In genomic region chr4:45790018-45790417, GRCm38 (mm10) we compare ENCODE assay signal across 18 mouse cellular contexts. TPM values are rescaled to one million over a fixed set of nuclear protein-coding genes. Genes with fewer than 3 reads are reported as not detected.
DNase-seq lines count a peak whose midpoint lies in the region; ATAC-seq and TF ChIP-seq lines count a peak whose summit lies in the region.
"Had no signal": no experiment of that assay in that cellular context is flagged by ENCODE, and none has a peak within 500 bp of the region (broad histone marks: within the 10 kb centered on the region; RNA-seq: fewer than 3 reads in every experiment).

No protein-coding gene starts in this region.

- no peak overlapping the region for H3K9ac ChIP-seq in forebrain, embryonic 13.5 days
- H3K9ac ChIP-seq in forebrain, embryonic 11.5 days (ENCODE audit: low read length) = no peak overlapping the region
- H3K9ac ChIP-seq in heart, postnatal 0 days (replicated peaks; ENCODE audit: low read depth, low read length) = no peak overlapping the region
- no peak overlapping the region for H3K9ac ChIP-seq in forebrain, embryonic 14.5 days (ENCODE audit: low read length)
- H3K9ac ChIP-seq in liver, embryonic 15.5 days = no peak overlapping the region
- H3K9ac ChIP-seq in midbrain, embryonic 14.5 days (replicated peaks; ENCODE audit: low read length) = no peak overlapping the region
- H3K9ac ChIP-seq: embryonic facial prominence, embryonic 15.5 days; neural tube, embryonic 13.5 days had no signal

- no peak for DNase-seq in forebrain, embryonic 11.5 days (ENCODE audit: low spot score)
- no peak for DNase-seq in heart, postnatal 0 days (ENCODE audit: low spot score)
- DNase-seq in heart, adult 8-10 months (ENCODE audit: low spot score) = no peak
- DNase-seq in forebrain, embryonic 14.5 days (ENCODE audit: low spot score) = no peak
- no peak for DNase-seq in midbrain, embryonic 14.5 days
- DNase-seq in right cerebral cortex, postnatal 14 days = no peak
- DNase-seq: gastrocnemius, postnatal 10 days; lung, adult 18-20 months; lung, postnatal 4 days had no signal

- H3K36me3 ChIP-seq in forebrain, embryonic 13.5 days (ENCODE audit: poor library complexity, severe bottlenecking) = no peaks in the 10 kb centered on the region
- no peaks in the 10 kb centered on the region for H3K36me3 ChIP-seq in forebrain, embryonic 11.5 days (ENCODE audit: control insufficient read depth, insufficient read depth, low read length)
- no peaks in the 10 kb centered on the region for H3K36me3 ChIP-seq in heart, postnatal 0 days (replicated peaks; ENCODE audit: control insufficient read depth, insufficient read depth, low read length)
- no peaks in the 10 kb centered on the region for H3K36me3 ChIP-seq in forebrain, embryonic 14.5 days (ENCODE audit: control insufficient read depth, insufficient read depth, low read length)
- no peaks in the 10 kb centered on the region for H3K36me3 ChIP-seq in liver, embryonic 15.5 days (replicated peaks)
- no peaks in the 10 kb centered on the region for H3K36me3 ChIP-seq in midbrain, embryonic 14.5 days (ENCODE audit: control insufficient read depth, insufficient read depth, low read length)
- H3K36me3 ChIP-seq: embryonic facial prominence, embryonic 15.5 days; midbrain, embryonic 10.5 days; neural tube, embryonic 13.5 days had no signal

- no peaks in the 10 kb centered on the region for H3K9me3 ChIP-seq in forebrain, embryonic 13.5 days (replicated peaks)
- no peaks in the 10 kb centered on the region for H3K9me3 ChIP-seq in forebrain, embryonic 11.5 days (ENCODE audit: control insufficient read depth, low read length)
- no peaks in the 10 kb centered on the region for H3K9me3 ChIP-seq in heart, postnatal 0 days (replicated peaks; ENCODE audit: control insufficient read depth, low read length)
- H3K9me3 ChIP-seq in forebrain, embryonic 14.5 days (replicated peaks; ENCODE audit: control insufficient read depth, low read length) = no peaks in the 10 kb centered on the region
- no peaks in the 10 kb centered on the region for H3K9me3 ChIP-seq in liver, embryonic 15.5 days (replicated peaks)
- no peaks in the 10 kb centered on the region for H3K9me3 ChIP-seq in midbrain, embryonic 14.5 days (ENCODE audit: control insufficient read depth, low read length)
- H3K9me3 ChIP-seq: embryonic facial prominence, embryonic 15.5 days; midbrain, embryonic 10.5 days; neural tube, embryonic 13.5 days had no signal

- ATAC-seq in forebrain, embryonic 13.5 days = no peak
- ATAC-seq in forebrain, embryonic 11.5 days (replicated peaks; ENCODE audit: low FRiP score) = no peak
- ATAC-seq in heart, postnatal 0 days (ENCODE audit: insufficient read depth, low read depth) = 0 out of 2 replicates have a peak, but pooled peaks have one; percentile 5
- no peak for ATAC-seq in forebrain, embryonic 14.5 days
- no peak for ATAC-seq in liver, embryonic 15.5 days (ENCODE audit: insufficient read depth)
- ATAC-seq in midbrain, embryonic 14.5 days (ENCODE audit: low FRiP score, low TSS enrichment) = no peak
- ATAC-seq: inflammation-experienced regulatory T-cells, adult 6 months had no signal

- no peaks in the 10 kb centered on the region for H3K27me3 ChIP-seq in forebrain, embryonic 13.5 days
- no peaks in the 10 kb centered on the region for H3K27me3 ChIP-seq in forebrain, embryonic 11.5 days (ENCODE audit: control insufficient read depth, insufficient read depth, low read length)
- no peaks in the 10 kb centered on the region for H3K27me3 ChIP-seq in heart, postnatal 0 days (ENCODE audit: control insufficient read depth, insufficient read depth, low read length)
- H3K27me3 ChIP-seq in forebrain, embryonic 14.5 days (replicated peaks; ENCODE audit: control insufficient read depth, insufficient read depth, low read length) = no peaks in the 10 kb centered on the region
- H3K27me3 ChIP-seq in liver, embryonic 15.5 days = no peaks in the 10 kb centered on the region; the same call in 1 of the 2 replicates
- no peaks in the 10 kb centered on the region for H3K27me3 ChIP-seq in midbrain, embryonic 14.5 days (ENCODE audit: control insufficient read depth, insufficient read depth, low read length)
- H3K27me3 ChIP-seq: embryonic facial prominence, embryonic 15.5 days; neural tube, embryonic 13.5 days had no signal

- H3K4me3 ChIP-seq in forebrain, embryonic 13.5 days = no peak overlapping the region
- no peak overlapping the region for H3K4me3 ChIP-seq in forebrain, embryonic 11.5 days (ENCODE audit: low read depth, low read length)
- H3K4me3 ChIP-seq in heart, postnatal 0 days (ENCODE audit: low read depth, low read length) = no peak overlapping the region
- no peak overlapping the region for H3K4me3 ChIP-seq in forebrain, embryonic 14.5 days (ENCODE audit: low read depth, low read length)
- H3K4me3 ChIP-seq in liver, embryonic 15.5 days (replicated peaks) = no peak overlapping the region
- H3K4me3 ChIP-seq in midbrain, embryonic 14.5 days (replicated peaks; ENCODE audit: low read depth, low read length) = no peak overlapping the region
- H3K4me3 ChIP-seq: embryonic facial prominence, embryonic 15.5 days; midbrain, embryonic 10.5 days; neural tube, embryonic 13.5 days had no signal

- H3K27ac ChIP-seq in forebrain, embryonic 13.5 days = peak overlapping the region; percentile 44
- H3K27ac ChIP-seq in forebrain, embryonic 11.5 days (ENCODE audit: low read depth, low read length) = no peak overlapping the region
- H3K27ac ChIP-seq in heart, postnatal 0 days (ENCODE audit: low read depth) = 0 out of 2 replicates have a peak overlapping the region, but pooled peaks have one; percentile 30
- H3K27ac ChIP-seq in forebrain, embryonic 14.5 days (ENCODE audit: low read depth, low read length) = peak overlapping the region; percentile 29; the same call in 1 of the 2 replicates
- H3K27ac ChIP-seq in liver, embryonic 15.5 days (replicated peaks) = peak overlapping the region; percentile 41; the same call in 1 of the 2 replicates
- no peak overlapping the region for H3K27ac ChIP-seq in midbrain, embryonic 14.5 days (replicated peaks; ENCODE audit: low read depth, low read length)
- H3K27ac ChIP-seq: embryonic facial prominence, embryonic 15.5 days; midbrain, embryonic 10.5 days; neural tube, embryonic 13.5 days had no signal

- H3K4me2 ChIP-seq in forebrain, embryonic 13.5 days = no peak overlapping the region
- H3K4me2 ChIP-seq in forebrain, embryonic 11.5 days (ENCODE audit: low read depth, low read length, severe bottlenecking) = no peak overlapping the region
- no peak overlapping the region for H3K4me2 ChIP-seq in heart, postnatal 0 days (ENCODE audit: low read depth, low read length)
- H3K4me2 ChIP-seq in forebrain, embryonic 14.5 days (ENCODE audit: low read length) = no peak overlapping the region
- H3K4me2 ChIP-seq in liver, embryonic 15.5 days = no peak overlapping the region
- H3K4me2 ChIP-seq in midbrain, embryonic 14.5 days (ENCODE audit: low read length) = no peak overlapping the region
- H3K4me2 ChIP-seq: embryonic facial prominence, embryonic 15.5 days; neural tube, embryonic 13.5 days had no signal

- 80% methylated on average over 2 of the region's 2 CpGs for WGBS in forebrain, embryonic 13.5 days
- 85% methylated on average over 2 of the region's 2 CpGs for WGBS in forebrain, embryonic 11.5 days
- WGBS in heart, postnatal 0 days = 49% methylated on average over 2 of the region's 2 CpGs
- 86% methylated on average over 2 of the region's 2 CpGs for WGBS in forebrain, embryonic 14.5 days
- WGBS in liver, embryonic 15.5 days (ENCODE audit: insufficient replicate concordance) = 68% methylated on average over 2 of the region's 2 CpGs
- 82% methylated on average over 2 of the region's 2 CpGs for WGBS in midbrain, embryonic 14.5 days

- H3K4me1 ChIP-seq in forebrain, embryonic 13.5 days = peaks cover 31% of the 10 kb centered on the region
- H3K4me1 ChIP-seq in forebrain, embryonic 11.5 days (replicated peaks; ENCODE audit: control insufficient read depth, insufficient read depth, low read length) = 0 out of 2 replicates have a peak, but pooled peaks cover 2% of the 10 kb centered on the region
- peaks cover 25% of the 10 kb centered on the region for H3K4me1 ChIP-seq in heart, postnatal 0 days (ENCODE audit: control insufficient read depth, insufficient read depth)
- peaks cover 3% of the 10 kb centered on the region; the same call in 1 of the 2 replicates for H3K4me1 ChIP-seq in forebrain, embryonic 14.5 days (ENCODE audit: control insufficient read depth, insufficient read depth, low read length)
- peaks cover 28% of the 10 kb centered on the region for H3K4me1 ChIP-seq in liver, embryonic 15.5 days (replicated peaks)
- H3K4me1 ChIP-seq in midbrain, embryonic 14.5 days (ENCODE audit: control insufficient read depth, insufficient read depth, low read length) = peaks cover 8% of the 10 kb centered on the region
- H3K4me1 ChIP-seq: embryonic facial prominence, embryonic 15.5 days had no signal

- TF ChIP-seq EP300 in heart, postnatal 0 days (IDR thresholded peaks at IDR 0.05; ENCODE audit: low read depth) = no peak

- no peak for TF ChIP-seq CTCF in heart, postnatal 0 days (IDR thresholded peaks at IDR 0.05; ENCODE audit: low read depth)

RNA-seq across cellular contexts. Expression of gene Aldh1b1, which starts 8.8 kb away (rescaled TPM):
- polyA plus RNA-seq in forebrain, embryonic 13.5 days (2015; fragmentation: Nextera tagmentation; extraction: Ambion mirVana) = 14.7 and 17.6 TPM in 2 replicates
- polyA plus RNA-seq in forebrain, embryonic 11.5 days (2014; fragmentation: Nextera tagmentation; extraction: Ambion mirVana) = 5.0 and 5.2 TPM in 2 replicates
- total RNA-seq in heart, postnatal 0 days (2014; rRNA removed; ENCODE audit: low replicate concordance) = 238 and 284 TPM in 2 replicates
- polyA plus RNA-seq in heart, postnatal 0 days (2015; fragmentation: Nextera tagmentation; extraction: Ambion mirVana) = 200 and 211 TPM in 2 replicates
- 10 to 100 TPM in 3 of 4 experiments, 1 to 10 TPM in 1; 9.3 to 14.5 (median 12.4) TPM for total RNA-seq in heart, adult 8-10 months (2022)
- 14.0 and 16.4 TPM in 2 replicates for polyA plus RNA-seq in forebrain, embryonic 14.5 days (2014; fragmentation: Nextera tagmentation; extraction: Ambion mirVana)
- polyA plus RNA-seq in liver, embryonic 15.5 days (2015; fragmentation: Nextera tagmentation; extraction: Ambion mirVana) = 84.6 and 101 TPM in 2 replicates
- 14.7 and 15.2 TPM in 2 replicates for polyA plus RNA-seq in midbrain, embryonic 14.5 days (2014; fragmentation: Nextera tagmentation; extraction: Ambion mirVana)

RNA-seq across cellular contexts. Expression of gene Igfbpl1, which starts 36.7 kb away (rescaled TPM):
- polyA plus RNA-seq in forebrain, embryonic 13.5 days (2015; fragmentation: Nextera tagmentation; extraction: Ambion mirVana) = 78.5 and 86.8 TPM in 2 replicates
- 83.2 and 84.0 TPM in 2 replicates for polyA plus RNA-seq in forebrain, embryonic 11.5 days (2014; fragmentation: Nextera tagmentation; extraction: Ambion mirVana)
- total RNA-seq in heart, postnatal 0 days (2014; rRNA removed; ENCODE audit: low replicate concordance) = 9.3 and 9.7 TPM in 2 replicates
- polyA plus RNA-seq in heart, postnatal 0 days (2015; fragmentation: Nextera tagmentation; extraction: Ambion mirVana) = 1.6 and 2.0 TPM in 2 replicates
- total RNA-seq in heart, adult 8-10 months (2022) = under 1 TPM; 0.14 to 0.57 (median 0.39) TPM
- polyA plus RNA-seq in forebrain, embryonic 14.5 days (2014; fragmentation: Nextera tagmentation; extraction: Ambion mirVana) = 202 and 210 TPM in 2 replicates
- polyA plus RNA-seq in liver, embryonic 15.5 days (2015; fragmentation: Nextera tagmentation; extraction: Ambion mirVana) = not detected in 2 replicates
- polyA plus RNA-seq in midbrain, embryonic 14.5 days (2014; fragmentation: Nextera tagmentation; extraction: Ambion mirVana) = 112 and 143 TPM in 2 replicates
- total RNA-seq: CH12.LX had no signal
- polyA plus RNA-seq: inflammation-experienced regulatory T-cells, adult 6 months; kidney, embryonic 16.5 days had no signal

RNA-seq across cellular contexts. Expression of gene Stra6l, which starts 58.4 kb away (rescaled TPM):
- 1.1 and 1.5 TPM in 2 replicates for polyA plus RNA-seq in forebrain, embryonic 13.5 days (2015; fragmentation: Nextera tagmentation; extraction: Ambion mirVana)
- polyA plus RNA-seq in forebrain, embryonic 11.5 days (2014; fragmentation: Nextera tagmentation; extraction: Ambion mirVana) = 0.37 and 0.56 TPM in 2 replicates
- total RNA-seq in heart, postnatal 0 days (2014; rRNA removed; ENCODE audit: low replicate concordance) = 0.19 TPM in 1 of 2 replicates, not detected in the other
- 0.12 and 0.18 TPM in 2 replicates for polyA plus RNA-seq in heart, postnatal 0 days (2015; fragmentation: Nextera tagmentation; extraction: Ambion mirVana)
- not detected for total RNA-seq in heart, adult 8-10 months (2022)
- polyA plus RNA-seq in forebrain, embryonic 14.5 days (2014; fragmentation: Nextera tagmentation; extraction: Ambion mirVana) = 1.0 and 1.2 TPM in 2 replicates
- polyA plus RNA-seq in liver, embryonic 15.5 days (2015; fragmentation: Nextera tagmentation; extraction: Ambion mirVana) = 5.9 and 7.2 TPM in 2 replicates
- 1.1 and 1.7 TPM in 2 replicates for polyA plus RNA-seq in midbrain, embryonic 14.5 days (2014; fragmentation: Nextera tagmentation; extraction: Ambion mirVana)
- total RNA-seq: CH12.LX; heart, postnatal 36 days had no signal

Comparison
In these comparisons a context has a peak if more than half of its experiments do, and no peak if none do; other contexts are left out.
1. H3K27ac ChIP-seq: peak in forebrain, embryonic 13.5 days (single experiment), heart, postnatal 0 days (single experiment), forebrain, embryonic 14.5 days (single experiment) and liver, embryonic 15.5 days (single experiment); none in forebrain, embryonic 11.5 days (single experiment) and midbrain, embryonic 14.5 days (single experiment).
2. RNA of gene Igfbpl1, which starts 36.7 kb away (polyA plus RNA-seq): 202 to 210 TPM in forebrain, embryonic 14.5 days, 112 to 143 TPM in midbrain, embryonic 14.5 days, 78.5 to 86.8 TPM in forebrain, embryonic 13.5 days and 83.2 to 84.0 TPM in forebrain, embryonic 11.5 days; 1.6 to 2.0 TPM in heart, postnatal 0 days and not detected in liver, embryonic 15.5 days; every median in the first group is over 10 times any median in the second.